Mouse (Mus musculus): Measurements from ENCODE around the gene Poc1b.

DNA sequence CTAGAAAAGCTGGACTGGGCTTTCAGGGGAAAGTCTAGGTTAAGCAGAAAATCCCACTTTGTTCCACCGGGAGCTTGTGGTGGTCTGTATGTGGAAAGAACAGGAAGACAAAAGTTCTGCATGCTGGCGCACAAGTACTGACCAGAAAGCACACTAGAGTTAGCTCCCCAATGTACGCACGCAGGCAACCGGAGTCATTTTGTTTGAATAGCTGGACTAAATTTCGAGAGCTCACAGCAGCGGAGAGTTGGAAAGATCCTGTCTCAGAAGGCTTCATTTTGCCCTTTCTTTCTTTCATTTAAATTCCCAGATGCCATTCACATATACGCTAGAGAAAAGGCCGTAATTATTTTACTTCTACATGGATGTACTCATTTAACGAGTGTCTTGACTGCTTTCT, 135.9 kb downstream of the Poc1b start:
- TF ChIP-seq POLR2A (IDR thresholded peaks at IDR 0.05; ENCODE audit: borderline replicate concordance, control insufficient read depth, low read depth, low read length): no peak
- TF ChIP-seq CTCF (IDR thresholded peaks at IDR 0.05; ENCODE audit: control insufficient read depth, insufficient read depth, low read length): no peak

All from bone marrow, adult 2 months (tissue).